ENCODE assay signal across 11 mouse cellular contexts in genomic region chr4:135526039-135526710, GRCm38 (mm10). TPM values are rescaled to one million over a fixed set of nuclear protein-coding genes. Genes with fewer than 3 reads are reported as not detected.
DNase-seq lines count a peak whose midpoint lies in the region; ATAC-seq and TF ChIP-seq lines count a peak whose summit lies in the region.
"Had no signal": no experiment of that assay in that cellular context is flagged by ENCODE, and none has a peak within 500 bp of the region (broad histone marks: within the 10 kb centered on the region; RNA-seq: fewer than 3 reads in every experiment).

No protein-coding gene starts in this region.

- H3K4me2 ChIP-seq in embryonic facial prominence, embryonic 15.5 days (replicated peaks) = no peak overlapping the region
- H3K4me2 ChIP-seq in hindbrain, embryonic 14.5 days (replicated peaks) = no peak overlapping the region; the same call in 1 of the 2 replicates
- H3K4me2 ChIP-seq in midbrain, embryonic 16.5 days (ENCODE audit: low read length) = no peak overlapping the region

- WGBS in embryonic facial prominence, embryonic 15.5 days = 16% methylated on average over 14 of the region's 14 CpGs
- 8% methylated on average over 14 of the region's 14 CpGs for WGBS in hindbrain, embryonic 14.5 days
- WGBS in midbrain, embryonic 16.5 days = 7% methylated on average over 14 of the region's 14 CpGs
- 42% methylated on average over 14 of the region's 14 CpGs for WGBS in lung, adult 2 months

- no peak for TF ChIP-seq CTCF in lung, adult 2 months (IDR thresholded peaks at IDR 0.05; ENCODE audit: insufficient read depth, low read length)

- DNase-seq in embryo, embryonic 11 days = peak; percentile 52
- no peak for DNase-seq in embryo, embryonic 9.5 days (ENCODE audit: extremely low spot score)
- no peak for DNase-seq in hindbrain, embryonic 14.5 days (ENCODE audit: low spot score)
- no peak for DNase-seq in adrenal gland, adult (ENCODE audit: inconsistent age in 2 of 2, low spot score in 1 of 2)
- no peak for DNase-seq in lung, adult 2 months
- DNase-seq in right cerebral cortex, postnatal 14 days = no peak
- DNase-seq: cerebellum, postnatal 36 days; thymus, adult 18-20 months had no signal

- H3K9me3 ChIP-seq in embryonic facial prominence, embryonic 15.5 days (replicated peaks) = no peaks in the 10 kb centered on the region
- peaks cover 4% of the 10 kb centered on the region; the same call in 1 of the 2 replicates for H3K9me3 ChIP-seq in hindbrain, embryonic 14.5 days (ENCODE audit: control insufficient read depth, low read length)
- no peaks in the 10 kb centered on the region for H3K9me3 ChIP-seq in midbrain, embryonic 16.5 days (replicated peaks; ENCODE audit: control insufficient read depth, low read length, poor library complexity, severe bottlenecking)

- peaks cover 8% of the 10 kb centered on the region for H3K27me3 ChIP-seq in embryonic facial prominence, embryonic 15.5 days
- no peaks in the 10 kb centered on the region for H3K27me3 ChIP-seq in hindbrain, embryonic 14.5 days (ENCODE audit: control insufficient read depth, insufficient read depth, low read length)
- no peaks in the 10 kb centered on the region for H3K27me3 ChIP-seq in midbrain, embryonic 16.5 days (ENCODE audit: control insufficient read depth, insufficient read depth, low read depth, low read length)

- peak; percentile 30; the same call in 1 of the 2 replicates for ATAC-seq in embryonic facial prominence, embryonic 15.5 days (ENCODE audit: insufficient number of reproducible peaks, low FRiP score, low TSS enrichment, low read depth)
- ATAC-seq in hindbrain, embryonic 14.5 days (ENCODE audit: low FRiP score) = peak; percentile 70; the same call in 1 of the 2 replicates
- ATAC-seq in midbrain, embryonic 16.5 days = peak; percentile 70; the same call in 1 of the 2 replicates

- no peak overlapping the region for H3K27ac ChIP-seq in embryonic facial prominence, embryonic 15.5 days (replicated peaks)
- no peak overlapping the region for H3K27ac ChIP-seq in hindbrain, embryonic 14.5 days
- no peak overlapping the region for H3K27ac ChIP-seq in midbrain, embryonic 16.5 days (ENCODE audit: low read length)
- H3K27ac ChIP-seq: liver, embryonic 14.5 days had no signal

- TF ChIP-seq POLR2A in lung, adult 2 months (IDR thresholded peaks at IDR 0.05; ENCODE audit: borderline replicate concordance, extremely low read depth, low read depth, low read length) = no peak

- H3K36me3 ChIP-seq in embryonic facial prominence, embryonic 15.5 days = no peaks in the 10 kb centered on the region
- H3K36me3 ChIP-seq in hindbrain, embryonic 14.5 days (replicated peaks; ENCODE audit: control insufficient read depth, insufficient read depth) = no peaks in the 10 kb centered on the region
- no peaks in the 10 kb centered on the region for H3K36me3 ChIP-seq in midbrain, embryonic 16.5 days (ENCODE audit: control insufficient read depth, insufficient read depth, low read length)

- H3K4me1 ChIP-seq in embryonic facial prominence, embryonic 15.5 days = peaks cover 14% of the 10 kb centered on the region
- H3K4me1 ChIP-seq in hindbrain, embryonic 14.5 days (replicated peaks; ENCODE audit: control insufficient read depth, insufficient read depth, low read length) = peaks cover 10% of the 10 kb centered on the region; the same call in 1 of the 2 replicates
- peaks cover 5% of the 10 kb centered on the region; the same call in 1 of the 2 replicates for H3K4me1 ChIP-seq in midbrain, embryonic 16.5 days (ENCODE audit: control insufficient read depth, insufficient read depth, low read length)
- no peaks in the 10 kb centered on the region for H3K4me1 ChIP-seq in lung, adult 2 months (ENCODE audit: control insufficient read depth, insufficient read depth, low read length)

- H3K9ac ChIP-seq in embryonic facial prominence, embryonic 15.5 days = no peak overlapping the region
- H3K9ac ChIP-seq in hindbrain, embryonic 14.5 days = no peak overlapping the region
- no peak overlapping the region for H3K9ac ChIP-seq in midbrain, embryonic 16.5 days (ENCODE audit: low read depth, low read length)
- H3K9ac ChIP-seq: liver, embryonic 14.5 days had no signal

- no peak overlapping the region for H3K4me3 ChIP-seq in embryonic facial prominence, embryonic 15.5 days (replicated peaks)
- H3K4me3 ChIP-seq in hindbrain, embryonic 14.5 days (replicated peaks; ENCODE audit: low read length) = no peak overlapping the region
- H3K4me3 ChIP-seq in midbrain, embryonic 16.5 days (ENCODE audit: low read depth, low read length) = no peak overlapping the region
- no peak overlapping the region for H3K4me3 ChIP-seq in lung, adult 2 months (replicated peaks; ENCODE audit: extremely low read depth, low read depth, low read length)

RNA-seq across cellular contexts. Expression of gene Nipal3, which starts 31.3 kb away (rescaled TPM):
- 2.5 and 2.9 TPM in 2 replicates for polyA plus RNA-seq in embryonic facial prominence, embryonic 15.5 days (2015; fragmentation: Nextera tagmentation; extraction: Ambion mirVana)
- polyA plus RNA-seq in hindbrain, embryonic 14.5 days (2014; fragmentation: Nextera tagmentation; extraction: Ambion mirVana) = 7.2 and 11.0 TPM in 2 replicates
- 10.8 and 11.2 TPM in 2 replicates for polyA plus RNA-seq in midbrain, embryonic 16.5 days (2015; fragmentation: Nextera tagmentation; extraction: Ambion mirVana)
- 58.2 and 84.6 TPM in 2 replicates for polyA plus RNA-seq in lung, adult 2 months (2012; rRNA removed)

RNA-seq across cellular contexts. Expression of gene Stpg1, which starts 31.6 kb away (rescaled TPM):
- 0.87 and 1.9 TPM in 2 replicates for polyA plus RNA-seq in embryonic facial prominence, embryonic 15.5 days (2015; fragmentation: Nextera tagmentation; extraction: Ambion mirVana)
- 0.20 and 0.29 TPM in 2 replicates for polyA plus RNA-seq in hindbrain, embryonic 14.5 days (2014; fragmentation: Nextera tagmentation; extraction: Ambion mirVana)
- 0.20 and 1.1 TPM in 2 replicates for polyA plus RNA-seq in midbrain, embryonic 16.5 days (2015; fragmentation: Nextera tagmentation; extraction: Ambion mirVana)
- polyA plus RNA-seq in lung, adult 2 months (2012; rRNA removed) = 1.3 and 1.4 TPM in 2 replicates

RNA-seq across cellular contexts. Expression of gene Grhl3, which starts 47.3 kb away (rescaled TPM):
- 26.8 and 35.5 TPM in 2 replicates for polyA plus RNA-seq in embryonic facial prominence, embryonic 15.5 days (2015; fragmentation: Nextera tagmentation; extraction: Ambion mirVana)
- 1.0 and 1.1 TPM in 2 replicates for polyA plus RNA-seq in hindbrain, embryonic 14.5 days (2014; fragmentation: Nextera tagmentation; extraction: Ambion mirVana)
- polyA plus RNA-seq in midbrain, embryonic 16.5 days (2015; fragmentation: Nextera tagmentation; extraction: Ambion mirVana) = 0.87 and 1.5 TPM in 2 replicates
- polyA plus RNA-seq in lung, adult 2 months (2012; rRNA removed) = 0.11 and 6.3 TPM in 2 replicates
